Mouse (Mus musculus) embryonic facial prominence, embryonic 14.5 days (tissue): ENCODE data around the gene Gm2000. TPM values are rescaled to one million over a fixed set of nuclear protein-coding genes. Genes with fewer than 3 reads are reported as not detected.

Experiments
- ATAC-seq: fragments of 200-750 bp; cut with Nextera tagmentation; 2 replicates; pipeline ENCODE4 v1.8.0; 2017; ENCODE audit warnings: low read depth, moderate number of reproducible peaks, moderate TSS enrichment
- DNase-seq: peaks from one replicate; pipeline ENCODE4 v3.0.0-alpha.2; 2015; ENCODE audit warnings: low spot score
- H3K27ac ChIP-seq: fragments of 300-500 bp; sonication (generic); replicated peaks from 2 replicates; pipeline ENCODE4 v1.5.1; 2014; ENCODE audit warnings: low read depth, mild to moderate bottlenecking, low read length, moderate library complexity
- H3K27me3 ChIP-seq: fragments of 300-500 bp; sonication (generic); replicated peaks from 2 replicates; pipeline ENCODE4 v1.6.1; 2014; ENCODE audit warnings: low read length; ENCODE audit not compliant: control insufficient read depth, insufficient read depth
- H3K36me3 ChIP-seq: fragments of 300-500 bp; sonication (generic); 2 replicates; pipeline ENCODE4 v1.6.1; 2014; ENCODE audit warnings: low read length, mixed read lengths; ENCODE audit not compliant: control insufficient read depth, insufficient read depth
- H3K4me1 ChIP-seq: fragments of 300-500 bp; sonication (generic); 2 replicates; pipeline ENCODE4 v1.6.1; 2014; ENCODE audit warnings: antibody characterized with exemption, low read length; ENCODE audit not compliant: control insufficient read depth, insufficient read depth
- H3K4me2 ChIP-seq: fragments of 300-500 bp; sonication (generic); 2 replicates; pipeline ENCODE4 v1.6.1; 2014; ENCODE audit warnings: low read depth, mild to moderate bottlenecking, low read length, moderate library complexity, mixed read lengths
- H3K4me3 ChIP-seq: fragments of 300-500 bp; sonication (generic); 2 replicates; pipeline ENCODE4 v1.5.1; 2014; ENCODE audit warnings: low read depth, mild to moderate bottlenecking, low read length
- H3K9ac ChIP-seq: fragments of 300-500 bp; sonication (generic); 2 replicates; pipeline ENCODE4 v1.6.1; 2014; ENCODE audit warnings: low read depth, mild to moderate bottlenecking, low read length, moderate library complexity, mixed read lengths
- H3K9me3 ChIP-seq: fragments of 300-500 bp; sonication (generic); 2 replicates; pipeline ENCODE4 v1.6.1; 2016; ENCODE audit warnings: low read length; ENCODE audit not compliant: control insufficient read depth
- WGBS: fragments of 180-500 bp; shearing (Covaris S2); extraction: QIAGEN DNeasy Blood & Tissue Kit; methylation state at CpG from one replicate; pipeline ENCODE4 v1.1.7; 2014; 5-methylcytosine and 5-hydroxymethylcytosine counted together
- polyA plus RNA-seq: library from polyadenylated mRNA; unstranded; fragments of >200 nt; fragmentation: Nextera tagmentation; extraction: Ambion mirVana; gene quantifications from 2 replicates; pipeline ENCODE4 v1.2.1, GENCODE M21; 2014

Gm2000 gene
- 919 and 956 TPM in 2 replicates for polyA plus RNA-seq

DNA sequence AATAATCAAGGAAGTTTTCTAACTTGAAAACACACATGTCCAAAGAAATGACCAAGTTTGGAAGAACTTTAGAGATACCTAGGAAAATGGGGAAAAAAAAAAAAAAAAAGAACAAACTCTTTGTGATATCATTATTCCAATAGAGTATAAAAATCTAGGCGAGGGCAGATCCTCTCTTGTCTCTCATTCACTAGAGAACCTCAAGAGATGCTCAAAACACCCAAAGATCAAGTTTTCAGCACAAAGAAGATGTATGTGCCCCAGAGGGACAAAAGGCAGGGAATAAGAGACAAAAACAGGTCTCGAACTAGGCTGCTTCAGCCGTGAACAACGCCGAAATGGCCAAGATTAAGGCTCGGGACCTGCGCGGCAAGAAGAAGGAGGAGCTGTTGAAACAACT is at the start of gene Gm2000:
Gene Gm2000 (plus strand): TSS at position 301 of the 400 bp plus-strand sequence.
- 92% methylated on average over 8 of the region's 8 CpGs for WGBS
- H3K27me3 ChIP-seq, result no peaks in the 10 kb centered on the region
- no peak within 1 kb of the TSS for H3K4me3 ChIP-seq
- no peaks in the 10 kb centered on the region for H3K36me3 ChIP-seq
- DNase-seq, result no peak
- H3K4me2 ChIP-seq, result no peak within 1 kb of the TSS
- H3K9me3 ChIP-seq, result peaks cover 5% of the 10 kb centered on the region
- H3K9ac ChIP-seq, result no peak within 1 kb of the TSS
- no peak for ATAC-seq
- H3K27ac ChIP-seq, result no peak within 1 kb of the TSS
- no peaks in the 10 kb centered on the region for H3K4me1 ChIP-seq

- 84% methylated on average over 9 of the region's 9 CpGs for WGBS
- Histone ChIP-seq H3K36me3 (no peaks in the 10 kb centered on the region), H3K4me3 (no peak overlapping the region), H3K4me1 (no peaks in the 10 kb centered on the region), H3K9ac (no peak overlapping the region), H3K27me3 (no peaks in the 10 kb centered on the region), H3K4me2 (no peak overlapping the region), H3K27ac (no peak overlapping the region), H3K9me3 (no peaks in the 10 kb centered on the region)
- ATAC-seq (no peak), DNase-seq (no peak)
Observed at GRCm38 (mm10) chr1:156323126-156323525, 42.7 kb upstream of the Gm2000 start.

DNA sequence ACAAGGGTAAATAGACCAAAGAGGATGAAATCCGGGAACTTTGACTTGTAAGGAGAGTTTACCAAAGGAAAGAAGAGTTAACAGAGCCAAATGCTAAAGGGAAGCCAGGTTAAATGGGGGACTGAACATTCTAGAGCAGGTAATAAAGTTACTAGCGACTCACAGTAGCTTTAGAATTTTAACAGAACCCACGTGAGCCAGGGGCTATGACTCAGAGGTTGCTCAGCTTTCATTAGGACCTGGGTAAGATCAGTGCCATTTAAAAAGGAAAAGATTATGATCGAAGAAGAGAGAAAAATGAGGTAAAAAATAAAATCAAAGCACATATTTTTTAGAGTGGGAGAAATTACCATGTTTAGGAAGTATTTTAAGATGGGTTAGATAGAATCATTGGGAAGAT is 25.0 kb upstream of the Gm2000 start:
- no peaks in the 10 kb centered on the region for H3K36me3 ChIP-seq
- no peak overlapping the region for H3K27ac ChIP-seq
- WGBS, result 74% methylated on average over 4 of the region's 4 CpGs
- 0 out of 2 replicates have a peak, but pooled peaks cover 4% of the 10 kb centered on the region for H3K9me3 ChIP-seq
- H3K4me2 ChIP-seq, result no peak overlapping the region
- H3K27me3 ChIP-seq, result no peaks in the 10 kb centered on the region
- no peaks in the 10 kb centered on the region for H3K4me1 ChIP-seq
- ATAC-seq (no peak), DNase-seq (no peak)
- H3K4me3 ChIP-seq, result no peak overlapping the region
- no peak overlapping the region for H3K9ac ChIP-seq

- 50% methylated on average over 4 of the region's 4 CpGs for WGBS
- H3K27me3 ChIP-seq, result no peaks in the 10 kb centered on the region
- no peak for ATAC-seq
Observed at GRCm38 (mm10) chr1:156344433-156344832, 21.4 kb upstream of the Gm2000 start.

DNA sequence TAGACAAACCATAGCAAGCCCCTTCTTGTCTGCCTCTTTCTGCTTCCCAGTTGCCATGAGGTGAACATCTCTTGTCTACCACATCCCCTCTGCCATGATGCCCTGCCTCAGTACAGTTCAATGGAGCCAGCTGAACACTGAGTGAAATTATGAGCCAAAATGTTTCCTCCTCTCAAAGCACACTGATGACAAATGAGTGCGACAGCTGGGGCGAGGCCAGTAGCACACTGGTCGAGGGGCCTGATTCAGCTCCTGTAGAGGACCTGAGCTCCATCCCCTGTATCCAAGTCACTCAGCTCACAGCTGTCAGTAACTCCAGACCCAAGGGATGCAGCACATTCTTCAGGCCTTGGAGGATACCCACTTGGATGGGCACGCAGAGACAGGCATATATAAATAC is 20.2 kb upstream of the Gm2000 start:
- Histone ChIP-seq H3K36me3 (no peaks in the 10 kb centered on the region), H3K4me2 (no peak overlapping the region), H3K9ac (no peak overlapping the region), H3K4me3 (no peak overlapping the region), H3K27ac (no peak overlapping the region), H3K27me3 (no peaks in the 10 kb centered on the region), H3K9me3 (no peaks in the 10 kb centered on the region), H3K4me1 (no peaks in the 10 kb centered on the region)
- ATAC-seq (no peak; the same call in 1 of the 2 replicates), DNase-seq (no peak)
- 81% methylated on average over 4 of the region's 4 CpGs for WGBS

More at GRCm38 (mm10) chr1:156344433-156344832, 21.4 kb upstream of the Gm2000 start:
- Histone ChIP-seq H3K36me3 (no peaks in the 10 kb centered on the region), H3K9ac (no peak overlapping the region), H3K9me3 (no peaks in the 10 kb centered on the region), H3K4me3 (no peak overlapping the region), H3K27ac (no peak overlapping the region), H3K4me1 (no peaks in the 10 kb centered on the region), H3K4me2 (no peak overlapping the region)
- DNase-seq, result no peak

GRCm38 (mm10) chr1:156349031-156349430 is 16.8 kb upstream of the Gm2000 start:
- Histone ChIP-seq H3K36me3 (no peaks in the 10 kb centered on the region), H3K9ac (no peak overlapping the region), H3K27me3 (no peaks in the 10 kb centered on the region), H3K4me2 (no peak overlapping the region), H3K27ac (no peak overlapping the region), H3K4me1 (no peaks in the 10 kb centered on the region), H3K9me3 (no peaks in the 10 kb centered on the region), H3K4me3 (no peak overlapping the region)
- ATAC-seq (no peak), DNase-seq (no peak)
- WGBS, result 75% methylated on average over 4 of the region's 4 CpGs

DNA sequence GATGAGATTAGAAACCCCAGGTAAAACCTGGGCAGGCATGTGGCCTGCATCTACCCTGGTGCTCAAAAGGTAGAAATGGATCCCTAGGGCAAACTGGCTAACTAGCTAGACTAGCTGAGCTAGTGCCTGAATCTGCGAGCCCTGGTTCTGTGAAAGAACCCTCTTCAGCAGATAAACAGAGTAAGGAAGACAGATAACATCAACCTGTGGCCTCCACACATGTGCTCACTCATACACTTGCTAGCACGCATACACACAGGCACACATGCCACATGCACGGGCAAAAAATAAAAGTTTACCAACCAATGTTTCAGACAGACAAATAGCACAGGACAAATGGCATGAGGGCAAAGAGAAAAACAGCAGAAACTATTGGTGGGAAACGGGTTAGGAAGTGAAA is 15.4 kb upstream of the Gm2000 start:
- Histone ChIP-seq H3K36me3 (no peaks in the 10 kb centered on the region), H3K9ac (no peak overlapping the region), H3K27ac (no peak overlapping the region), H3K4me1 (no peaks in the 10 kb centered on the region), H3K9me3 (no peaks in the 10 kb centered on the region), H3K4me3 (no peak overlapping the region), H3K4me2 (no peak overlapping the region), H3K27me3 (no peaks in the 10 kb centered on the region)
- ATAC-seq, result no peak
- 89% methylated on average over 4 of the region's 4 CpGs for WGBS
- no peak for DNase-seq

- Histone ChIP-seq H3K27me3 (no peaks in the 10 kb centered on the region), H3K9ac (no peak overlapping the region), H3K9me3 (no peaks in the 10 kb centered on the region), H3K27ac (no peak overlapping the region), H3K4me2 (no peak overlapping the region), H3K4me3 (no peak overlapping the region), H3K4me1 (no peaks in the 10 kb centered on the region), H3K36me3 (no peaks in the 10 kb centered on the region)
- ATAC-seq (no peak), DNase-seq (no peak)
- WGBS, result 89% methylated on average over 2 of the region's 2 CpGs
Observed at GRCm38 (mm10) chr1:156352466-156352865, 13.4 kb upstream of the Gm2000 start.

DNA sequence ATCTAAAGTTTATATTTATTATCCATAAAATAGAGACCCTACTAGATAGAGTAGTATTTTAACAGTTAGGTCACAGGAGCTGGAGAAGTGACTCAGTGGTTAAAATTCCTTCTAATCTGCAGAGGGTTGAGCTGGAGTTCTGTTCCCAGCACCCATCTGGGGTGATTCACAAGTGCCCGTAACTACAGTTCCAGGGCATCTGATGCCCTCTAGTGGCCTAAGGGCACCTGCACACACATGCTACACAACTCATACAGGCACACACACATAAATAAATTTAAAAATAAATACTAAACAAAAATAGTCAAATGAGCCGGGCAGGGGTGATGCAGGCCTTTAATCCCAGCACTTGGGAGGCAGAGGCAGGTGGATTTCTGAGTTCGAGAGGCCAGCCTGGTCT is 15.4 kb downstream of the Gm2000 start:
- Histone ChIP-seq H3K4me2 (no peak overlapping the region), H3K36me3 (no peaks in the 10 kb centered on the region), H3K27me3 (no peaks in the 10 kb centered on the region), H3K4me3 (no peak overlapping the region), H3K4me1 (no peaks in the 10 kb centered on the region), H3K27ac (no peak overlapping the region), H3K9me3 (no peaks in the 10 kb centered on the region), H3K9ac (no peak overlapping the region)
- WGBS, result 87% methylated on average over 3 of the region's 3 CpGs
- no peak for ATAC-seq
- DNase-seq, result no peak
